Mouse (Mus musculus) granulocyte monocyte progenitor cell, adult 5-6 weeks (primary cell): ENCODE results near the gene Rogdi. TPM values are rescaled to one million over a fixed set of nuclear protein-coding genes. Genes with fewer than 3 reads are reported as not detected.

Experiments
- total RNA-seq, 2 experiments: library from RNA; stranded (forward) in 1 of 2; stranded (reverse) in 1 of 2; fragments of 200-712, 200-1000 nt in 1 of 2; fragments of >200 nt in 1 of 2; fragmentation: Nextera tagmentation in 1 of 2; gene quantifications; 2 replicates each; pipeline ENCODE4 v1.2.3; 2014 to 2017

Gene Rogdi
- total RNA-seq, 2 experiments from 2014 or later: 17.9 to 61.2 TPM

Other genes starting within 250 kb of the Rogdi start
- gene Cdip1, start 223.3 kb downstream of the Rogdi start, total RNA-seq (2014; fragmentation: Nextera tagmentation): 22.2 and 26.0 TPM in 2 replicates
- gene Cdip1, start 223.3 kb downstream of the Rogdi start, total RNA-seq (2017): 11.4 and 13.1 TPM in 2 replicates
- gene 4930562C15Rik, start 178.1 kb downstream of the Rogdi start, total RNA-seq (2014; fragmentation: Nextera tagmentation): not detected in 2 replicates
- gene 4930562C15Rik, start 178.1 kb downstream of the Rogdi start, total RNA-seq (2017): 0.65 TPM in 1 of 2 replicates, not detected in the other
- 37.0 and 39.8 TPM in 2 replicates for gene Ubald1, start 133.2 kb downstream of the Rogdi start, total RNA-seq (2014; fragmentation: Nextera tagmentation)
- 11.4 and 14.1 TPM in 2 replicates for gene Ubald1, start 133.2 kb downstream of the Rogdi start, total RNA-seq (2017)
- 28.3 and 33.5 TPM in 2 replicates for gene Mgrn1, start 127.3 kb downstream of the Rogdi start, total RNA-seq (2014; fragmentation: Nextera tagmentation)
- gene Mgrn1, start 127.3 kb downstream of the Rogdi start, total RNA-seq (2017): 16.6 and 21.6 TPM in 2 replicates
- gene Nudt16l1, start 74.8 kb downstream of the Rogdi start, total RNA-seq (2014; fragmentation: Nextera tagmentation): 45.1 and 51.5 TPM in 2 replicates
- gene Nudt16l1, start 74.8 kb downstream of the Rogdi start, total RNA-seq (2017): 13.2 and 15.8 TPM in 2 replicates
- 34.2 and 72.9 TPM in 2 replicates for gene Anks3, start 49.3 kb downstream of the Rogdi start, total RNA-seq (2014; fragmentation: Nextera tagmentation)
- 19.3 and 34.8 TPM in 2 replicates for gene Anks3, start 49.3 kb downstream of the Rogdi start, total RNA-seq (2017)
- not detected in 2 replicates for gene Sept12, start 15.7 kb downstream of the Rogdi start, total RNA-seq (2014; fragmentation: Nextera tagmentation)
- gene Sept12, start 15.7 kb downstream of the Rogdi start, total RNA-seq (2017): not detected in 2 replicates
- not detected in 2 replicates for gene Smim22, start 6.3 kb downstream of the Rogdi start, total RNA-seq (2014; fragmentation: Nextera tagmentation)
- not detected in 2 replicates for gene Smim22, start 6.3 kb downstream of the Rogdi start, total RNA-seq (2017)
- 96.9 and 97.4 TPM in 2 replicates for gene Glyr1, start 36.3 kb upstream of the Rogdi start, total RNA-seq (2014; fragmentation: Nextera tagmentation)
- gene Glyr1, start 36.3 kb upstream of the Rogdi start, total RNA-seq (2017): 103 and 105 TPM in 2 replicates
- 51.8 and 54.2 TPM in 2 replicates for gene Ubn1, start 36.5 kb upstream of the Rogdi start, total RNA-seq (2014; fragmentation: Nextera tagmentation)
- 44.3 and 48.4 TPM in 2 replicates for gene Ubn1, start 36.5 kb upstream of the Rogdi start, total RNA-seq (2017)
- gene Ppl, start 118.9 kb upstream of the Rogdi start, total RNA-seq (2014; fragmentation: Nextera tagmentation): not detected in 2 replicates
- not detected in 2 replicates for gene Ppl, start 118.9 kb upstream of the Rogdi start, total RNA-seq (2017)
- not detected in 2 replicates for gene Sec14l5, start 133.6 kb upstream of the Rogdi start, total RNA-seq (2014; fragmentation: Nextera tagmentation)
- gene Sec14l5, start 133.6 kb upstream of the Rogdi start, total RNA-seq (2017): not detected in 2 replicates
- 42.0 and 68.1 TPM in 2 replicates for gene Nagpa, start 190.5 kb upstream of the Rogdi start, total RNA-seq (2014; fragmentation: Nextera tagmentation)
- 64.8 and 75.8 TPM in 2 replicates for gene Nagpa, start 190.5 kb upstream of the Rogdi start, total RNA-seq (2017)
- not detected in 2 replicates for gene AU021092, start 208.7 kb upstream of the Rogdi start, total RNA-seq (2014; fragmentation: Nextera tagmentation)
- not detected in 2 replicates for gene AU021092, start 208.7 kb upstream of the Rogdi start, total RNA-seq (2017)
- 16.7 and 26.9 TPM in 2 replicates for gene Alg1, start 220.1 kb upstream of the Rogdi start, total RNA-seq (2014; fragmentation: Nextera tagmentation)
- gene Alg1, start 220.1 kb upstream of the Rogdi start, total RNA-seq (2017): 18.3 and 19.9 TPM in 2 replicates
- gene Eef2kmt, start 242.4 kb upstream of the Rogdi start, total RNA-seq (2014; fragmentation: Nextera tagmentation): 28.8 and 49.0 TPM in 2 replicates
- 17.9 and 23.1 TPM in 2 replicates for gene Eef2kmt, start 242.4 kb upstream of the Rogdi start, total RNA-seq (2017)